Mouse (Mus musculus): ENCODE measurements around the gene Rbm20.
A peak's percentile ranks its signal among the peaks of the same experiment; 100 is the strongest.

The Rbm20 gene

GRCm38 (mm10) chr19:53854978-53855377, 177.9 kb downstream of the Rbm20 start:
- DNase-seq, result no peak

GRCm38 (mm10) chr19:53855781-53856180, 178.7 kb downstream of the Rbm20 start:
- DNase-seq, result peak in 1 of 2 experiments; percentile 17

- DNase-seq, result peak; percentile 31 to 40
These were observed 179.7 kb downstream of the Rbm20 start for GRCm38 (mm10) chr19:53856794-53857193.

GRCm38 (mm10) chr19:53857962-53858361, 180.9 kb downstream of the Rbm20 start:
- no peak for DNase-seq

- DNase-seq, result no peak
These were observed 182.0 kb downstream of the Rbm20 start for GRCm38 (mm10) chr19:53859149-53859548.

GRCm38 (mm10) chr19:53859593-53859992, 182.5 kb downstream of the Rbm20 start:
- DNase-seq, result no peak

- DNase-seq, result no peak
These were observed 184.2 kb downstream of the Rbm20 start for GRCm38 (mm10) chr19:53861346-53861745.

- no peak for DNase-seq
These were observed 185.6 kb downstream of the Rbm20 start for GRCm38 (mm10) chr19:53862573-53863246.

- DNase-seq, result no peak
These were observed 190.1 kb downstream of the Rbm20 start for GRCm38 (mm10) chr19:53867238-53867637.

- no peak for DNase-seq
These were observed 191.0 kb downstream of the Rbm20 start for GRCm38 (mm10) chr19:53868125-53868524.

- DNase-seq, result no peak
These were observed 191.7 kb downstream of the Rbm20 start for GRCm38 (mm10) chr19:53868796-53869195.

GRCm38 (mm10) chr19:53869427-53870385, 192.6 kb downstream of the Rbm20 start:
- DNase-seq, result no peak

GRCm38 (mm10) chr19:53870568-53870967, 193.5 kb downstream of the Rbm20 start:
- DNase-seq, result no peak

GRCm38 (mm10) chr19:53871502-53871901, 194.4 kb downstream of the Rbm20 start:
- DNase-seq, result no peak

- DNase-seq, result no peak
These were observed 196.0 kb downstream of the Rbm20 start for GRCm38 (mm10) chr19:53872994-53873713.

GRCm38 (mm10) chr19:53875246-53875645, 198.1 kb downstream of the Rbm20 start:
- DNase-seq, result peak; percentile 44

- no peak for DNase-seq
These were observed 200.7 kb downstream of the Rbm20 start for GRCm38 (mm10) chr19:53877779-53878178.

GRCm38 (mm10) chr19:53880460-53880859, 203.4 kb downstream of the Rbm20 start:
- no peak for DNase-seq

GRCm38 (mm10) chr19:53881786-53882185, 204.7 kb downstream of the Rbm20 start:
- no peak for DNase-seq

GRCm38 (mm10) chr19:53885450-53885849, 208.3 kb downstream of the Rbm20 start:
- DNase-seq, result peak in 1 of 2 experiments; percentile 30

GRCm38 (mm10) chr19:53886576-53887370, 209.7 kb downstream of the Rbm20 start:
- DNase-seq, result peak; percentile 74 to 80

- no peak for DNase-seq
These were observed 210.7 kb downstream of the Rbm20 start for GRCm38 (mm10) chr19:53887822-53888221.

Data from cerebellum, postnatal 10 days (tissue).